Mouse (Mus musculus) T-cell, adult 66 days (primary cell): ENCODE data around the gene Vipr2. TPM values are rescaled to one million over a fixed set of nuclear protein-coding genes. Genes with fewer than 3 reads are reported as not detected.

Experiments
- total RNA-seq, 2 experiments: library from RNA; stranded (reverse); gene quantifications; 3 replicates in 1 of 2; 4 replicates in 1 of 2; pipeline ENCODE4 v1.2.4; 2023

Vipr2 gene
- not detected for total RNA-seq

DNA sequence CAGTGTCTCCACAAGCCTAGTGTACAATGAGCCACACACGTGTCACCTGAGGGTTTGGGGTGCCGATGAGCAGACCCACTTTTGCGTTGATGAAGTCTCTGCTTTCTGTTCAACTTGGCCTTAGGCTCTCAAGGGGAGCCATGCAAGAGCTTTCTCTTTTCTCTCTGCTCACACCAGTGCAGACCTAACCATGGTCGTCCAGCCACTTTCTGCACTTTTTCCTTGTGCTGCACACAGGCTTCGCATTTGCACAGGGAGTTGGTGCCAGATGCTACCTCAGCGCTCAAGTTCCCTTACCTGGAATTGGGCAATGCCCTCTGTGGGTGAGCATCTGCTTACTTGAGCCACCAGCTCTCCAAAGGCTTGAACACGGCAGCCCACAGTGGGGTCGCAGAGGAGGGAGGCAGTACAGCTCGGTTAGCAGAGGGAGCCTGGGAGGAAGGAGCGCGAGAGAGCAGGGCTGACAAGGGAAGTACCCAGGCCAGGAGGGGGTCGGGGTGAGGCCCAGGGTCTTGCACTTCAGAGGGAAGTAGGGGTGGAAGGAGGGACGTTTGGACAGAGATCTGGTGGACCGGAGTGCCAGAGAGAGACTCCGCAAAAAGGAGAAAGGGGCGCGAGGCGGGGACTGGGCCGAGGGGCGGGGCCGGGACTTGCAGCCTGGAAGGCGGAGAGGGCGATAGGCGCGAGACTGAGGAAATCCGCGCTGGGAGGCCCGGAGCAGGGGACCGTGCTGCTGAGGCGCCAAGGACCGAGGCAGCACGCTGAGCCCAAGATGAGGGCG is at the start of gene Vipr2:
Vipr2 (plus strand) TSS at position 653 of the 781 bp plus-strand sequence.

DNA sequence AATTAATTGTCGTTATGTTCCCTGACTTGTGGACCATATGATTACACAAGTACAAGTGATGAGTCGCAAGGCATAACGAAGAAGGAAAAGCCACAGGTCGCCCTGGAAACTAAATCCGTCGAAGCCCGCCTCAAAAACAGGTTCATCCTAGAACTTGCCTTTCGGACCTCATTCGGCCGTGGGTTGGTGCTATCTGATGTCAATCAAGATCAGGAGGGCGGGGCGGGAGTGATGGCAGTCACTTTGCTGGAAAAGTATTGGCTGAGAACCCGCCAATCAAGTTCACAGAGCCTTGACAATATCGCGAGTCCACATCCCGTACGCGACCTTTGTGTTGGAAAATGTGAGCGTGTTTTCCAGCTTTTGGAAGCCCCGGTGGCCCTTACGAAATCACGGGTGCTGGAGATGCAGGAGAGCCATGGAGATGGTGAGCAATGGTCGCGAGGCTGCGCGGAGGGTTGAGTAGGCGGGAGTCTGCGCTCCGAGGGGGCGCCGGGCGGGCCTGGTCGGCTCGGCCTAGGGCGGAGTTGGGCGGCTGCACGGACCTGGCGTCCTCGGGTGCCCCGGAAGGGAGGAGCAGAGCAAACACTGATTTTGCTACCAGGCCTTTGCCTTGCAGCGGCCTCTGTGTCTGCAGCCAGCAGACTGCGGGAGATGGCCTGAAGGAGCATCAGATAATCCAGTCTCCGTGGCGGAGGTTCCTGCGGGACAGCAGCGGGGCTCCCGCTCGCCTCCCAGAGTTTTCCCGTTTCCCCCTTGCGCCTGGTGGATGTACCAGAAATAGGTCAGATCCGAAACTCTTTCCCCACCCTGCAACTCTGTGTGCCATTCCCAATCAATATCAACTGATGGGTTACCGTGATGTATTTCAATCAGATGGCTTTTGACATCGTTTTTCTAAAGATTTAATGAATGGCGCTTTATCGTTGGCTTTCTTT is 29.8 kb upstream of the Vipr2 start, which contains the start of gene Zfp386:
Zfp386 (plus strand) TSS at position 285 of the 938 bp plus-strand sequence.

Other genes with a start within 250 kb of the Vipr2 start
- gene Zfp386, start 30.0 kb upstream of the Vipr2 start, total RNA-seq: 10 to 100 TPM; 77.8 to 88.5 TPM
- 1 to 10 TPM in 1 of 2 experiments, under 1 TPM in 1; 0.70 to 5.1 TPM for gene Wdr60, start 185.3 kb downstream of the Vipr2 start, total RNA-seq
- not detected for gene Gm11027, start 197.7 kb downstream of the Vipr2 start, total RNA-seq
- gene Esyt2, start 203.5 kb downstream of the Vipr2 start, total RNA-seq: 100 to 1,000 TPM; 234 to 235 TPM